Mouse (Mus musculus): ENCODE measurements around the gene Asap2.
A peak's percentile ranks its signal among the peaks of the same experiment; 100 is the strongest.
"Not testable (repeated sequence)": the region's sequence is repeated elsewhere in the genome, so short reads cannot be mapped to it uniquely, and the experiment has no call there.

DNA sequence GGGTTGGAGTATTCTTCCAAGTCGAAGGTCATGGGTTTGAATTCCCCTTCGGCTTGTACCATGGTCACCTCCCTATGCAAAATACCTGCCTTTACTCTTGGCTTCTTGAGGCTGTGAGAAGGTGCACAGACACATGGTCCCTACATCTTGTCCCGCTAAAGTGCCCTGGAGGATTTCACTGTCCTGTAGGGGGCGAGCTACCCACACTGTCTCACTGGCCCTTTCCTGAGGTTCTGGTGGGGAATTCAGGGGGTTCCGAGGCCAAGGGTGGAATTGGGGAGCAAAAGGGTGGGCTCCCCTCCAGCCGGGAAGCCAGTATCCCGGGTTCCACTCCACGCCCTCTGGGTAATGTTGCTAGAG lies 120.8 kb downstream of the Asap2 start:
- TF ChIP-seq POLR2A (IDR thresholded peaks at IDR 0.05; ENCODE audit: control insufficient read depth, extremely low read depth, insufficient read depth, low read length, poor library complexity), result not testable (repeated sequence)
- TF ChIP-seq CTCF (IDR thresholded peaks at IDR 0.05; ENCODE audit: borderline replicate concordance, control insufficient read depth, extremely low read depth, insufficient read depth, low read length, poor library complexity), result peak; percentile 36; the same call in 1 of the 2 replicates

Data from thymus, adult 2 months (tissue).